Mouse (Mus musculus) bone marrow, adult 2 months (tissue): Measurements from ENCODE around the gene Pmpcb. TPM values are rescaled to one million over a fixed set of nuclear protein-coding genes. Genes with fewer than 3 reads are reported as not detected.
A peak's percentile ranks its signal among the peaks of the same experiment; 100 is the strongest.
"Not testable (repeated sequence)": the region's sequence is repeated elsewhere in the genome, so short reads cannot be mapped to it uniquely, and the experiment has no call there.

Experiments used
- H3K27ac ChIP-seq: fragments of 200-500 bp; 2 replicates; pipeline ENCODE4 v1.5.1; 2012; ENCODE audit warnings: low read depth, mild to moderate bottlenecking, control low read depth, inconsistent platforms, low read length; ENCODE audit not compliant: control insufficient read depth, poor library complexity, insufficient read depth
- H3K4me1 ChIP-seq: fragments of 200-500 bp; 2 replicates; pipeline ENCODE4 v1.6.1; 2011; ENCODE audit warnings: low read length; ENCODE audit not compliant: control insufficient read depth, insufficient read depth
- H3K4me3 ChIP-seq: fragments of 200-500 bp; replicated peaks from 2 replicates; pipeline ENCODE3; 2011; ENCODE audit warnings: mild to moderate bottlenecking, low read depth, low read length, control low read depth; ENCODE audit not compliant: control insufficient read depth
- CTCF ChIP-seq: fragments of 200-500 bp; IDR thresholded peaks from 2 replicates; pipeline ENCODE4 v1.5.1; 2011; ENCODE audit warnings: low read length, control low read depth; ENCODE audit not compliant: control insufficient read depth, insufficient read depth
- POLR2A ChIP-seq: fragments of 200-500 bp; IDR thresholded peaks from 2 replicates; pipeline ENCODE4 v1.6.1; 2011; ENCODE audit warnings: low read depth, mild to moderate bottlenecking, control low read depth, low read length, borderline replicate concordance; ENCODE audit not compliant: control insufficient read depth
- WGBS: fragments of 180-500 bp; shearing (Covaris S2); methylation state at CpG from one replicate; pipeline ENCODE4 v1.1.7; 2018; 5-methylcytosine and 5-hydroxymethylcytosine counted together
- polyA plus RNA-seq: library from polyadenylated mRNA; stranded (reverse); fragments of >200 nt; gene quantifications from 2 replicates; pipeline ENCODE4 v1.2.4, GENCODE M21; 2011; ENCODE audit warnings: low replicate concordance; ENCODE audit not compliant: missing spikeins, insufficient read depth, insufficient read length

Gene Pmpcb
- 26.0 and 59.8 TPM in 2 replicates for polyA plus RNA-seq

- Histone ChIP-seq H3K27ac (peak within 1 kb of the TSS; percentile 65), H3K4me1 (peaks cover 4% of the 10 kb centered on the region; the same call in 1 of the 2 replicates), H3K4me3 (peak within 1 kb of the TSS; percentile 89)
- TF ChIP-seq CTCF (peak; percentile 93), POLR2A (peak; percentile 55; the same call in 1 of the 2 replicates)
- WGBS = under 1% methylated on average over 42 of the region's 42 CpGs
Measured at GRCm38 (mm10) chr5:21736956-21737585, at the start of gene Pmpcb. TSS of gene Pmpcb (plus strand) at chr5:21737141.

- Histone ChIP-seq H3K27ac (no peak overlapping the region), H3K4me3 (no peak overlapping the region), H3K4me1 (no peaks in the 10 kb centered on the region)
- TF ChIP-seq POLR2A (no peak), CTCF (no peak)
- 79% methylated on average over 5 of the region's 5 CpGs for WGBS
Measured at GRCm38 (mm10) chr5:21692230-21692629, 44.7 kb upstream of the Pmpcb start.

GRCm38 (mm10) chr5:21693372-21693870 is 43.5 kb upstream of the Pmpcb start:
- Histone ChIP-seq H3K4me3 (no peak overlapping the region), H3K27ac (no peak overlapping the region), H3K4me1 (no peaks in the 10 kb centered on the region)
- TF ChIP-seq CTCF (no peak), POLR2A (no peak)
- WGBS = 47% methylated on average over 3 of the region's 3 CpGs

- no peaks in the 10 kb centered on the region for H3K4me1 ChIP-seq
- H3K4me3 ChIP-seq = no peak overlapping the region
- 56% methylated on average over 3 of the region's 3 CpGs for WGBS
- no peak overlapping the region for H3K27ac ChIP-seq
- no peak for TF ChIP-seq POLR2A
- TF ChIP-seq CTCF = no peak
Measured at GRCm38 (mm10) chr5:21694854-21695490, 42.0 kb upstream of the Pmpcb start.

GRCm38 (mm10) chr5:21699555-21699954 is 37.4 kb upstream of the Pmpcb start:
- not testable (repeated sequence) for H3K4me3 ChIP-seq, H3K4me1 ChIP-seq, H3K27ac ChIP-seq
- 85% methylated on average over 3 of the region's 3 CpGs for WGBS

- Histone ChIP-seq H3K4me3 (no peak overlapping the region), H3K27ac (no peak overlapping the region), H3K4me1 (no peaks in the 10 kb centered on the region; the same call in 1 of the 2 replicates)
- WGBS = 28% methylated on average over 10 of the region's 10 CpGs
- TF ChIP-seq CTCF (no peak), POLR2A (no peak)
Measured at GRCm38 (mm10) chr5:21700272-21700821, 36.6 kb upstream of the Pmpcb start.

GRCm38 (mm10) chr5:21700934-21701333 is 36.0 kb upstream of the Pmpcb start:
- no peak for TF ChIP-seq POLR2A
- TF ChIP-seq CTCF = no peak
- H3K4me3 ChIP-seq = peak overlapping the region; percentile 91
- H3K4me1 ChIP-seq = no peaks in the 10 kb centered on the region; the same call in 1 of the 2 replicates
- under 1% methylated on average over 22 of the region's 22 CpGs for WGBS
- no peak overlapping the region; the same call in 1 of the 2 replicates for H3K27ac ChIP-seq

- TF ChIP-seq POLR2A = peak; percentile 98
- no peak for TF ChIP-seq CTCF
- no peaks in the 10 kb centered on the region; the same call in 1 of the 2 replicates for H3K4me1 ChIP-seq
- peak within 1 kb of the TSS; percentile 96 for H3K27ac ChIP-seq
- WGBS = under 1% methylated on average over 48 of the region's 59 CpGs
- peak within 1 kb of the TSS; percentile 91 for H3K4me3 ChIP-seq
Measured at GRCm38 (mm10) chr5:21701351-21702008, 35.5 kb upstream of the Pmpcb start, which contains the start of gene Napepld. TSS of gene Napepld (minus strand) at chr5:21701396.
